Mouse (Mus musculus): Measurements from ENCODE around the gene Apbb1ip. TPM values are rescaled to one million over a fixed set of nuclear protein-coding genes. Genes with fewer than 3 reads are reported as not detected.

The Apbb1ip gene
- total RNA-seq, 2 experiments from 2014 or later: 6.7 to 64.6 TPM

- no peak for ATAC-seq (replicated peaks; ENCODE audit: low FRiP score, poor library complexity, severe bottlenecking)
These were observed 144.8 kb downstream of the Apbb1ip start for GRCm38 (mm10) chr2:22918651-22919050.

Other genes starting within 250 kb of the Apbb1ip start
- not detected in 2 replicates for gene Gad2, start 151.9 kb upstream of the Apbb1ip start, total RNA-seq (2015; ENCODE audit: low replicate concordance)
- not detected in 2 replicates for gene Gad2, start 151.9 kb upstream of the Apbb1ip start, total RNA-seq (2017; ENCODE audit: low replicate concordance)
- gene Pdss1, start 121.4 kb downstream of the Apbb1ip start, total RNA-seq (2015; ENCODE audit: low replicate concordance): 6.3 and 17.9 TPM in 2 replicates
- gene Pdss1, start 121.4 kb downstream of the Apbb1ip start, total RNA-seq (2017; ENCODE audit: low replicate concordance): 2.6 and 7.8 TPM in 2 replicates